Mouse (Mus musculus) thymus, postnatal 0 days (tissue): ENCODE measurements at regions not wholly inside any gene's neighbourhood (a gene's known extent, or its start where the extent isn't known, plus 50 kb on each side); places are given as distances from the start of the nearest gene placed in this dataset.

Experiments used
- DNase-seq: peaks from one replicate; pipeline ENCODE4 v3.0.0-alpha.2; 2015; ENCODE audit warnings: low spot score

- DNase-seq = no peak
Measured at GRCm38 (mm10) chr1:183826300-183826699, 186.8 kb upstream of the Dusp10 start.

GRCm38 (mm10) chr1:183845135-183845534 lies 168.0 kb upstream of the Dusp10 start:
- DNase-seq = no peak

GRCm38 (mm10) chr1:183853956-183854613 lies 159.0 kb upstream of the Dusp10 start:
- peak; percentile 75 for DNase-seq

GRCm38 (mm10) chr1:183865111-183865510 lies 148.0 kb upstream of the Dusp10 start:
- no peak for DNase-seq

GRCm38 (mm10) chr1:183865586-183865985 lies 147.5 kb upstream of the Dusp10 start:
- DNase-seq = no peak

- DNase-seq = no peak
Measured at GRCm38 (mm10) chr1:183868965-183869364, 144.1 kb upstream of the Dusp10 start.

GRCm38 (mm10) chr1:183895936-183896335 lies 117.2 kb upstream of the Dusp10 start:
- no peak for DNase-seq

GRCm38 (mm10) chr1:183898091-183898490 lies 115.0 kb upstream of the Dusp10 start:
- DNase-seq = no peak

GRCm38 (mm10) chr1:183904564-183904963 lies 108.5 kb upstream of the Dusp10 start:
- no peak for DNase-seq

GRCm38 (mm10) chr1:183905345-183906142 lies 107.6 kb upstream of the Dusp10 start:
- DNase-seq = no peak

GRCm38 (mm10) chr1:183917656-183918055 lies 95.4 kb upstream of the Dusp10 start:
- DNase-seq = no peak

GRCm38 (mm10) chr1:183921262-183921661 lies 91.8 kb upstream of the Dusp10 start:
- no peak for DNase-seq

GRCm38 (mm10) chr1:183928539-183928938 lies 84.6 kb upstream of the Dusp10 start:
- DNase-seq = no peak

GRCm38 (mm10) chr1:183930363-183930982 lies 82.6 kb upstream of the Dusp10 start:
- no peak for DNase-seq

- no peak for DNase-seq
Measured at GRCm38 (mm10) chr1:183931141-183931540, 82.0 kb upstream of the Dusp10 start.

GRCm38 (mm10) chr1:183933845-183934244 lies 79.3 kb upstream of the Dusp10 start:
- no peak for DNase-seq

GRCm38 (mm10) chr1:183937166-183937565 lies 75.9 kb upstream of the Dusp10 start:
- DNase-seq = no peak

GRCm38 (mm10) chr1:183938361-183938760 lies 74.7 kb upstream of the Dusp10 start:
- DNase-seq = no peak

- DNase-seq = no peak
Measured at GRCm38 (mm10) chr1:183940706-183941105, 72.4 kb upstream of the Dusp10 start.

- DNase-seq = no peak
Measured at GRCm38 (mm10) chr1:183946241-183946640, 66.9 kb upstream of the Dusp10 start.

- no peak for DNase-seq
Measured at GRCm38 (mm10) chr1:183947066-183947465, 66.0 kb upstream of the Dusp10 start.

GRCm38 (mm10) chr1:183949205-183949604 lies 63.9 kb upstream of the Dusp10 start:
- no peak for DNase-seq
